Mouse (Mus musculus) kidney, adult 2 months (tissue): ENCODE data around the gene Asb1.

Experiments
- CTCF ChIP-seq: fragments of 200-500 bp; conservative IDR thresholded peaks from 2 replicates; pipeline ENCODE4 v1.5.1; 2011; ENCODE audit warnings: low read depth, mild to moderate bottlenecking, control low read depth, low read length, moderate library complexity, mixed read lengths; ENCODE audit not compliant: insufficient read depth, insufficient read length
- POLR2A ChIP-seq: fragments of 200-500 bp; IDR thresholded peaks from one replicate; pipeline ENCODE4 v1.6.1; 2011; ENCODE audit warnings: low read depth, low read length, control low read depth

DNA sequence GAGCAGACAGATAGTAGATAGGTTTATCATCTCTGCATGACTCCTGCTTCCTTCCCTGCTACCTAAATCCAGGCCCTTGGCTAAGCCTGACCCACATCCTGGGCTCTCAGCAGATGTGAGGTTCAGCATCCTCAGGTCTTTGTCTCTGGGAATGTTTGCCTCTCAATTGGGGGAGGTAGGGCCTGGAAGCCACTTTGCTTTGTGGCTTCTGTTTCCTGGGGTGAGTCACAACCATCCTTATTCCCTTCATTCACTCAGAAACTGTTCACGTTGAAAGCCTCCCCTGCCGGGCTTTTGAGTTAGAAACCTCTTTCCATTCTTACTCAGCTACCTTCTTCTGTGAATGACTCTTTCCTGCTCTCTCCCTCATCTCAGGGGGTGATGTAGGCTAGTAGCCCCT is 47.6 kb upstream of the Asb1 start:
- TF ChIP-seq CTCF: no peak
- no peak for TF ChIP-seq POLR2A
